Mouse (Mus musculus) megakaryocyte, embryonic 14.5 days (primary cell): ENCODE results near the gene BC017158. TPM values are rescaled to one million over a fixed set of nuclear protein-coding genes. Genes with fewer than 3 reads are reported as not detected.

Source experiments
- H3K27me3 ChIP-seq: replicated peaks from 2 replicates; pipeline ENCODE3; 2012; ENCODE audit warnings: inconsistent platforms
- H3K36me3 ChIP-seq: replicated peaks from 2 replicates; pipeline ENCODE3; 2012; ENCODE audit warnings: low read length, inconsistent platforms, mixed read lengths
- H3K4me1 ChIP-seq: 2 replicates; pipeline ENCODE4 v1.6.1; 2012; ENCODE audit warnings: inconsistent platforms
- H3K4me3 ChIP-seq: replicated peaks from 2 replicates; pipeline ENCODE3; 2012; ENCODE audit warnings: moderate library complexity, mild to moderate bottlenecking, inconsistent platforms
- H3K9me3 ChIP-seq: 2 replicates; pipeline ENCODE4 v1.6.1; 2012; ENCODE audit warnings: inconsistent platforms
- FLI1 ChIP-seq: IDR thresholded peaks from 2 replicates; pipeline ENCODE4 v1.6.1; 2012; ENCODE audit warnings: low read length, inconsistent platforms, mixed read lengths
- GATA1 ChIP-seq: IDR thresholded peaks from 3 replicates; pipeline ENCODE4 v1.6.1; 2012; ENCODE audit warnings: mixed read lengths, low read length, inconsistent platforms, borderline replicate concordance
- polyA plus RNA-seq: library from polyadenylated mRNA; stranded (reverse); fragments of >175 nt; gene quantifications from 2 replicates; pipeline ENCODE4 v1.2.3, GENCODE M21; 2012; ENCODE audit warnings: low replicate concordance; ENCODE audit not compliant: insufficient read depth

The BC017158 gene
- polyA plus RNA-seq, 1 experiment = 21.3 TPM

DNA sequence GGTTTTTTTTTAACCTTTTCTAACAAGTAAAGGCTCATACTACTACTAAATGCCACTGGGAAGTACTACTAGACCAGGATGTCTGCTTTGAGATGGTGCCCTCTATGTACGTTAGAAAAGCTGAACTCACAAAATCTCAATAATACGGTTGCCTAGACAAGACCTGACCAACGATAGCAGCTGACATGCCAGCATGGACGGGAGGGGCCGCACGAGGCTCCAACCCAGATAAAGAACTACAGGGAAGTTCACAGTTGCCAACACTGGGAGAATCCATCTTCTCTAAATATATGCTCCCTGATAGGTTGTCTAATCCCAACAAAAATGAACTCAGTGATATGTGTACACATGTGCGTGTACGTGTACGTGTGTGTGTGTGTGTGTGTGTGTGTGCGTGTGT lies 3.2 kb downstream of the BC017158 start:
- H3K9me3 ChIP-seq = no peaks in the 10 kb centered on the region
- peaks cover 40% of the 10 kb centered on the region for H3K4me1 ChIP-seq
- H3K27me3 ChIP-seq = no peaks in the 10 kb centered on the region
- TF ChIP-seq GATA1 (no peak), FLI1 (no peak)
- no peak overlapping the region for H3K4me3 ChIP-seq
- peaks cover 57% of the 10 kb centered on the region for H3K36me3 ChIP-seq

GRCm38 (mm10) chr7:128288923-128289544 lies 8.9 kb downstream of the BC017158 start:
- Histone ChIP-seq H3K9me3 (no peaks in the 10 kb centered on the region), H3K4me1 (peaks cover 25% of the 10 kb centered on the region), H3K4me3 (no peak overlapping the region), H3K27me3 (no peaks in the 10 kb centered on the region), H3K36me3 (peaks cover 96% of the 10 kb centered on the region)
- TF ChIP-seq GATA1 (no peak), FLI1 (no peak)

GRCm38 (mm10) chr7:128285060-128285459 lies 12.9 kb downstream of the BC017158 start:
- peaks cover 19% of the 10 kb centered on the region for H3K4me1 ChIP-seq
- no peak for TF ChIP-seq FLI1
- TF ChIP-seq GATA1 = no peak

GRCm38 (mm10) chr7:128284047-128284446 lies 13.9 kb downstream of the BC017158 start:
- no peak for TF ChIP-seq GATA1
- TF ChIP-seq FLI1 = no peak
- H3K4me1 ChIP-seq = peaks cover 9% of the 10 kb centered on the region
- no peaks in the 10 kb centered on the region for H3K27me3 ChIP-seq
- no peak overlapping the region for H3K4me3 ChIP-seq
- H3K36me3 ChIP-seq = peaks cover 90% of the 10 kb centered on the region
- no peaks in the 10 kb centered on the region for H3K9me3 ChIP-seq

More at GRCm38 (mm10) chr7:128285060-128285459, 12.9 kb downstream of the BC017158 start:
- Histone ChIP-seq H3K27me3 (no peaks in the 10 kb centered on the region), H3K36me3 (peaks cover 89% of the 10 kb centered on the region), H3K9me3 (no peaks in the 10 kb centered on the region), H3K4me3 (no peak overlapping the region)

DNA sequence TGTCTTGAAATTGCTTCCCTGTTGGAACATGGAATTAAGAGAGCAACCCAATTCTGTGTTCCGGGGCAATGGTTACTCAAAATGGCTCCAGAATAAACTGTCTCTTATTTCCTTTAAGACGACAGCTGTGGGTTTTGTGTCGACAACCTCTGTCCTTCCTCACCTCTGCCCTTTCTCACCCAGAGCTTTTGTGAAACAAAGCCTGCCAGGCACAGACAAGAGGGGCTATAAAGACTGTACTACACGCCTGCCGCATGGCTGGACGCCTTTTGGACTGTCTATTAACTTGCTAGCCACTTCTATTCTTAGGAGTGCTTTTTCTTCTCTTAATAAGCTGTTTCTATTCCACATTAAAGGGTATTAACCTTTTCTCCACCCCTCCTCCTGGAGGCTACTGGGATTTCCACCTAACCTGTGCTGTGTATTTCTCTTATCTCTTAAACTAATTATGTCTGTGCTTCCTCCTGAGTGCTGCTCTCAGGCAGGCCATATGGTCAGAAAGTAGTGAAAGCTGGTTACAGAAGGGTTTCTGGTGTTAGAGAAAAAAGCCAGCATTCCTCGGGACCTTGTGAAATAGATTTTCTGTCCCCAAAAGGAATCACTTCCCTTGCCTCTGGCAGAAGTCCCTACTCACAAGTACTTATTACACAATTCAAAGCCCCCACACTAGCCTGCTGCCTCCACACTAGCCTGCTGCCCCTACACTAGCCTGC lies 15.3 kb downstream of the BC017158 start:
- H3K4me3 ChIP-seq = no peak overlapping the region
- H3K9me3 ChIP-seq = no peaks in the 10 kb centered on the region
- TF ChIP-seq GATA1 (no peak), FLI1 (no peak)
- peaks cover 89% of the 10 kb centered on the region for H3K36me3 ChIP-seq
- no peaks in the 10 kb centered on the region for H3K4me1 ChIP-seq
- H3K27me3 ChIP-seq = no peaks in the 10 kb centered on the region

GRCm38 (mm10) chr7:128281765-128282164 lies 16.2 kb downstream of the BC017158 start:
- H3K4me1 ChIP-seq = no peaks in the 10 kb centered on the region
- H3K4me3 ChIP-seq = no peak overlapping the region
- no peaks in the 10 kb centered on the region for H3K9me3 ChIP-seq
- H3K27me3 ChIP-seq = no peaks in the 10 kb centered on the region
- H3K36me3 ChIP-seq = peaks cover 89% of the 10 kb centered on the region
- TF ChIP-seq GATA1 (no peak), FLI1 (no peak)

- Histone ChIP-seq H3K27me3 (no peaks in the 10 kb centered on the region), H3K4me1 (no peaks in the 10 kb centered on the region), H3K4me3 (no peak overlapping the region), H3K9me3 (no peaks in the 10 kb centered on the region), H3K36me3 (peaks cover 89% of the 10 kb centered on the region)
- TF ChIP-seq FLI1 (no peak), GATA1 (no peak)
Measured at GRCm38 (mm10) chr7:128279750-128280149, 18.2 kb downstream of the BC017158 start.

- peaks cover 99% of the 10 kb centered on the region for H3K36me3 ChIP-seq
- no peaks in the 10 kb centered on the region for H3K9me3 ChIP-seq
- H3K27me3 ChIP-seq = no peaks in the 10 kb centered on the region
- no peak overlapping the region for H3K4me3 ChIP-seq
- no peaks in the 10 kb centered on the region for H3K4me1 ChIP-seq
- TF ChIP-seq GATA1 (no peak), FLI1 (no peak)
Measured at GRCm38 (mm10) chr7:128276051-128276450, 21.9 kb downstream of the BC017158 start.

DNA sequence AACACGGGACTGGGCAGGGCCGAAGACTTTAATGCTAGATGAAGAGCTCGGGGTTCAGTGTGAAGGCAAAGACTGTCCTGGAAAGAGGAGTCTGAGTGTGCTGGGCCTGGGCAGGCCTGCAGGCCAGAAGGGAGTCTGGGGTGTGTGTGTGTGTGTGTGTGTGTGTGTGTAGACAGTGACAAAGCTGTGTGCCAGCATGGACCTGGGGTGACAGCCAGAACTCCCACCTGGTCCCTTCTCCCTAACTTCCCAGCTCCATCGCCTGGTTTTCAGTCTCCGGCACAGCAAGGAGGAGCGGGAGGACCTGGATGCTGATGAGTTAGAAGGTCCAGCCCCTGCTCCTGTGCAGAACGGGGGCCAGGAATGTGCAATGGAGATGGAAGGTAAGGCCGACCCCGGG lies 26.5 kb downstream of the BC017158 start:
- Histone ChIP-seq H3K36me3 (peaks cover 65% of the 10 kb centered on the region), H3K4me1 (no peaks in the 10 kb centered on the region; the same call in 1 of the 2 replicates), H3K4me3 (no peak overlapping the region), H3K27me3 (peaks cover 21% of the 10 kb centered on the region), H3K9me3 (no peaks in the 10 kb centered on the region)
- TF ChIP-seq FLI1 (no peak), GATA1 (no peak)

GRCm38 (mm10) chr7:128270431-128270850 lies 27.5 kb downstream of the BC017158 start:
- Histone ChIP-seq H3K4me3 (no peak overlapping the region), H3K4me1 (no peaks in the 10 kb centered on the region; the same call in 1 of the 2 replicates), H3K9me3 (no peaks in the 10 kb centered on the region), H3K36me3 (peaks cover 55% of the 10 kb centered on the region), H3K27me3 (peaks cover 29% of the 10 kb centered on the region)
- TF ChIP-seq FLI1 (no peak), GATA1 (no peak)

GRCm38 (mm10) chr7:128267813-128268212 lies 30.2 kb downstream of the BC017158 start:
- Histone ChIP-seq H3K4me1 (no peaks in the 10 kb centered on the region; the same call in 1 of the 2 replicates), H3K9me3 (no peaks in the 10 kb centered on the region), H3K36me3 (peaks cover 28% of the 10 kb centered on the region), H3K27me3 (peaks cover 43% of the 10 kb centered on the region), H3K4me3 (no peak overlapping the region)
- TF ChIP-seq FLI1 (no peak), GATA1 (no peak)
